Mouse (Mus musculus): ENCODE measurements around the gene Muc20. TPM values are rescaled to one million over a fixed set of nuclear protein-coding genes. Genes with fewer than 3 reads are reported as not detected.

Muc20 gene
- total RNA-seq (2014; rRNA removed) = 0.09 and 0.22 TPM in 2 replicates
- 0.07 TPM in 1 of 2 replicates, not detected in the other for polyA plus RNA-seq (2015; fragmentation: Nextera tagmentation; extraction: Ambion mirVana)

DNA sequence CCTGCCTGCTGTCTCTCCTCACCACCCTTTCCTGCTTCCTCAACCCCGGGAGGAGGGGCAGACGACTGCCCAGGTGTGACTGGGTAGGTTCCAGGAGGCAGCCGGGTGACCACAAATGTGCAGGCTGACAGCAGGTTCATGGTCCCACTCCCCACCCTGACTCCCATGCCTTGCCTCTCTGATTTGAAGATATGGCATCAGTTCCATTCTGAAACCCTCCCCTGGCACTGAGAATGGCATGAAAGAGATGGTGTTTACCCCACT is at the start of gene Muc20:
Muc20 (minus strand) TSS at position 10 of the 264 bp plus-strand sequence.
- Histone ChIP-seq H3K36me3 (ENCODE audit: insufficient read depth, low read length) (no peaks in the 10 kb centered on the region), H3K4me3 (ENCODE audit: low read depth, low read length) (no peak within 1 kb of the TSS), H3K4me2 (ENCODE audit: low read depth, low read length, poor library complexity, severe bottlenecking) (no peak within 1 kb of the TSS), H3K4me1 (ENCODE audit: insufficient read depth, low read length) (no peaks in the 10 kb centered on the region), H3K9ac (replicated peaks; ENCODE audit: low read length, poor library complexity, severe bottlenecking) (no peak within 1 kb of the TSS), H3K9me3 (ENCODE audit: low read length) (no peaks in the 10 kb centered on the region), H3K27ac (ENCODE audit: low read depth, low read length) (no peak within 1 kb of the TSS), H3K27me3 (ENCODE audit: insufficient read depth, low read length) (no peaks in the 10 kb centered on the region; the same call in 1 of the 2 replicates)
- WGBS = 88% methylated on average over 3 of the region's 3 CpGs
- ATAC-seq (ENCODE audit: low FRiP score) (no peak), DNase-seq (ENCODE audit: low spot score) (no peak)
- TF ChIP-seq CTCF (IDR thresholded peaks at IDR 0.05) = no peak

DNA sequence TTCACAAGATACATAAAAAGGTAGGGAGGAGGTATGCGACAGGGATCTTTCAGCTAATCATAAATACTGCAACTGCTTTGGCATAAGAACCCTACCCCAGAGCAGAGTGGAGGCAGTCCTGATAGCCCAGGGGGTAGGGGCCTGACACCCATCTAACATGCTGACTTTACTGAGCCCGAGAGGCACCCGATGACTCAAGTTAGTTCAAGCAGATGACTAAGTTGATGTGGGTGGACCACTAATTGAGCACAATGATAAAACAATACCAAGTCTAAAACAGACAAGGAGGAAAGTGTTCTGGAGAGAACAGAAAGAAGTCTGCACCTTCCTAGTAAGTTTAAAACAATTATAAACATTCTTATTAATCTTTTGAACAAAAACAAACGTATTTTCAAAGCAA is 34.3 kb upstream of the Muc20 start:
- H3K9me3 ChIP-seq (ENCODE audit: low read length) = no peaks in the 10 kb centered on the region
- ATAC-seq (ENCODE audit: low FRiP score) = no peak
- 88% methylated on average over 4 of the region's 4 CpGs for WGBS

DNA sequence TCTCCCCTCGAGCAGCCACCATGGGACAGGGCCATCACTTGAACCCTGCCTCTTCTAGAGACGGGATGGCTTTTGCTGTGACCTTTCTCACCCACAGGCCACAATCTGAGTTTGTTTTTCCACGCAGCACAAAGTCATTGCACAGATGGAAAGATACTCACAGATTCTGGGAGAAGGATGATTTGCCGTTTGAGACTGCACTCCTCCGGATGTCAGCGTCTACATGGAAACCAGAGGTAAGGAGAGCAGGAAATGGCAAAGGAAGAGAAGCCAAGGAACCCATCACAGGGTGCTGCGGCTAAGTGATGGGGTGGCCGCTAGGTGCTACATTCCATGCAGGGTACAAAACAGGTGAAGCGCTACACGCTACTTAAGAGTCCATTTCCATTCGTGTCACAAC is 31.9 kb upstream of the Muc20 start:
- Histone ChIP-seq H3K9ac (replicated peaks; ENCODE audit: low read length, poor library complexity, severe bottlenecking) (no peak overlapping the region), H3K36me3 (ENCODE audit: insufficient read depth, low read length) (peaks cover 61% of the 10 kb centered on the region), H3K27ac (ENCODE audit: low read depth, low read length) (no peak overlapping the region), H3K4me2 (ENCODE audit: low read depth, low read length, poor library complexity, severe bottlenecking) (no peak overlapping the region), H3K4me1 (ENCODE audit: insufficient read depth, low read length) (no peaks in the 10 kb centered on the region), H3K27me3 (ENCODE audit: insufficient read depth, low read length) (no peaks in the 10 kb centered on the region), H3K9me3 (ENCODE audit: low read length) (no peaks in the 10 kb centered on the region), H3K4me3 (ENCODE audit: low read depth, low read length) (no peak overlapping the region)
- 94% methylated on average over 11 of the region's 11 CpGs for WGBS
- no peak for ATAC-seq (ENCODE audit: low FRiP score)
- no peak for DNase-seq (ENCODE audit: low spot score)
- TF ChIP-seq CTCF (IDR thresholded peaks at IDR 0.05) = no peak

More for the DNA sequence above, 34.3 kb upstream of the Muc20 start:
- no peak overlapping the region for H3K9ac ChIP-seq (replicated peaks; ENCODE audit: low read length, poor library complexity, severe bottlenecking)
- no peaks in the 10 kb centered on the region for H3K27me3 ChIP-seq (ENCODE audit: insufficient read depth, low read length)
- H3K36me3 ChIP-seq (ENCODE audit: insufficient read depth, low read length) = peaks cover 57% of the 10 kb centered on the region
- H3K4me3 ChIP-seq (ENCODE audit: low read depth, low read length) = no peak overlapping the region
- no peaks in the 10 kb centered on the region for H3K4me1 ChIP-seq (ENCODE audit: insufficient read depth, low read length)
- H3K4me2 ChIP-seq (ENCODE audit: low read depth, low read length, poor library complexity, severe bottlenecking) = no peak overlapping the region
- no peak for DNase-seq (ENCODE audit: low spot score)
- H3K27ac ChIP-seq (ENCODE audit: low read depth, low read length) = no peak overlapping the region
- no peak for TF ChIP-seq CTCF (IDR thresholded peaks at IDR 0.05)

DNA sequence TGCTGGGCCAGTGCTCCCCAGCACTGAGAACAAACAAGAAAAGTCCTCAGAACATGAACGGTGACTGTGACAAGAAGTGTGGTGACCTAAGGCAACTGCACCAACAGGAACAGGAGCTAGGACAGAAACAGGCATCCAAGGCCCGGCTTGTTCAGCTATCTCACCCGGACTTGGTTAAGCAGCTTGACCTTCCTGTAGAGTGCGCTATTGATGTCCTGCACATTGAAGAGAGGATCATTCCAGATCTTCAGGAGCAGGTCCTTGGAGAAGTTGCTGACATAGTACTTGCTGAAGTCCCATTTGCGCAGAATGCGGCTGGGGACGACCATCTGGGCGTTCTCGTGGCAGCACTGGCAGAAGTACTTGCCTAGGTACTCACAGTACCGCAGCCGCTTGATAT is 29.3 kb upstream of the Muc20 start:
- no peak for DNase-seq (ENCODE audit: low spot score)
- H3K4me1 ChIP-seq (ENCODE audit: insufficient read depth, low read length) = no peaks in the 10 kb centered on the region
- no peak overlapping the region for H3K9ac ChIP-seq (replicated peaks; ENCODE audit: low read length, poor library complexity, severe bottlenecking)
- no peak for ATAC-seq (ENCODE audit: low FRiP score)
- no peak overlapping the region for H3K27ac ChIP-seq (ENCODE audit: low read depth, low read length)
- WGBS = 96% methylated on average over 11 of the region's 11 CpGs
- no peaks in the 10 kb centered on the region for H3K9me3 ChIP-seq (ENCODE audit: low read length)
- no peak overlapping the region for H3K4me2 ChIP-seq (ENCODE audit: low read depth, low read length, poor library complexity, severe bottlenecking)
- no peak overlapping the region for H3K4me3 ChIP-seq (ENCODE audit: low read depth, low read length)
- TF ChIP-seq CTCF (IDR thresholded peaks at IDR 0.05) = no peak
- H3K36me3 ChIP-seq (ENCODE audit: insufficient read depth, low read length) = peaks cover 71% of the 10 kb centered on the region
- no peaks in the 10 kb centered on the region for H3K27me3 ChIP-seq (ENCODE audit: insufficient read depth, low read length)

DNA sequence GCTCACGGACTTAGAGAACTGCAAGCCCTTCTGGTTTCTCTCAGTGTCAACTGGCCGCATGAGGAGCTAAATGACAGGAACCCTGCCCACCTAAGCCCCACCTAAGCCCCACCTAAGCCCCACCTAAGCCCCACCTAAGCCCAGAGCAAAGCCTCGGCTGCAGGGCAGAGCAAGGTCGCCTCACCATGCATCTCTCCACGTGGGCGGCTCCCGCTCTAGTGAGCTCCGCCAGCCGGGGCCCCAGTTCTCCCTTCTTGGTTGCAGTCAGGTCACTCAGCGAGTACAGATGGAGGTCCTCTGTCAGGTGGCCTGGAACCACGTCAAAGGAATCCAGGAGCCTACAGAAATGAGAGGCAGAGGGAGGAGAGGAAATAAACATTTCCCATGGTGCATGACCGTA is 28.1 kb upstream of the Muc20 start:
- TF ChIP-seq CTCF (IDR thresholded peaks at IDR 0.05) = no peak
- WGBS = 85% methylated on average over 12 of the region's 12 CpGs
- no peaks in the 10 kb centered on the region for H3K4me1 ChIP-seq (ENCODE audit: insufficient read depth, low read length)
- H3K9ac ChIP-seq (replicated peaks; ENCODE audit: low read length, poor library complexity, severe bottlenecking) = no peak overlapping the region
- H3K4me2 ChIP-seq (ENCODE audit: low read depth, low read length, poor library complexity, severe bottlenecking) = no peak overlapping the region
- ATAC-seq (ENCODE audit: low FRiP score) (no peak), DNase-seq (ENCODE audit: low spot score) (no peak)
- no peaks in the 10 kb centered on the region for H3K27me3 ChIP-seq (ENCODE audit: insufficient read depth, low read length)
- no peak overlapping the region for H3K27ac ChIP-seq (ENCODE audit: low read depth, low read length)
- H3K4me3 ChIP-seq (ENCODE audit: low read depth, low read length) = no peak overlapping the region
- no peaks in the 10 kb centered on the region for H3K9me3 ChIP-seq (ENCODE audit: low read length)
- peaks cover 75% of the 10 kb centered on the region for H3K36me3 ChIP-seq (ENCODE audit: insufficient read depth, low read length)

DNA sequence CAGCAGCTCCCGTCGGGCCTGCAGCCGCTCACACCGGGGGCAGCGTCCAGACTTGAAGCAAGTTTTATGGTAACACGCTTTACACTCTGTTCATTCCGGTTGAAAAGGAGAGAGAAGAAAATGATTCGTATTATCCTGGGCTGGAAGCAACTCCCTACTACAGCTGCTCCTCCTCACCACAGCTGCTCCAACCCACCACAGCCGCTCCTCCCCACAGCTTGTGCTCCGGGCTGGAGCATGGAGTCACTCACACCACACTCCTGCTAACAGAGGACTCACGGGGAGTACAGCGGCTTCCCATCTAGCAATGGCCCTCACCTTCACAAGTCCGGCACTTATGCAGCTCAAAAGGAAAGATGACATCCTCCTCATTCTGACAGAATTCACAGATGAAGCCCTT is 26.8 kb upstream of the Muc20 start:
- Histone ChIP-seq H3K9me3 (ENCODE audit: low read length) (no peaks in the 10 kb centered on the region), H3K9ac (replicated peaks; ENCODE audit: low read length, poor library complexity, severe bottlenecking) (no peak overlapping the region), H3K27ac (ENCODE audit: low read depth, low read length) (no peak overlapping the region), H3K36me3 (ENCODE audit: insufficient read depth, low read length) (peaks cover 70% of the 10 kb centered on the region), H3K4me3 (ENCODE audit: low read depth, low read length) (no peak overlapping the region), H3K27me3 (ENCODE audit: insufficient read depth, low read length) (no peaks in the 10 kb centered on the region), H3K4me2 (ENCODE audit: low read depth, low read length, poor library complexity, severe bottlenecking) (no peak overlapping the region), H3K4me1 (ENCODE audit: insufficient read depth, low read length) (no peaks in the 10 kb centered on the region)
- WGBS = 95% methylated on average over 13 of the region's 13 CpGs
- ATAC-seq (ENCODE audit: low FRiP score) = no peak
- TF ChIP-seq CTCF (IDR thresholded peaks at IDR 0.05) = no peak
- no peak for DNase-seq (ENCODE audit: low spot score)

Data from midbrain, postnatal 0 days (tissue).